Mouse (Mus musculus): ENCODE measurements around the gene Tex9. TPM values are rescaled to one million over a fixed set of nuclear protein-coding genes. Genes with fewer than 3 reads are reported as not detected.

Gene Tex9
- polyA plus RNA-seq, 1 experiment from 2014 or later, result 34.6 TPM

DNA sequence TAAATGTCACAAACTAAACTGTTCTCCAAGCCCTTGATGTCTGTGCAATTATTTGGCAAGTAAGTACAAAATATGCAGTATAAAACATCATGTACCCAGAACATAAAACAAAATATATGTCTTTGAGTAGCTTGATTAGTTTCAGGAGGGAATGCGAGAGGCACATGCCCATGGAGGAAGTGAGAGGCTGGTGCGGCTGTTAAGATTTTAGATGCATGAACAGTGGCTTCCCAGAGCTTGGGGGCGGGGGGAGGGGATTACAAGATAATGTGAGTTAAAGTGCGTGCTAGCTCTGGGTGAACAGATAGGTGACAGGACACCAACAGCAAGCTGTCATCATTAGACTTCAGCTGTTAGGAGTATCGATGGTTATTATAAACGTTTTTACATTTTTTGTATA lies 40.9 kb downstream of the Tex9 start:
- Histone ChIP-seq H3K4me1 (ENCODE audit: control insufficient read depth, insufficient read depth, low read depth, low read length) (no peaks in the 10 kb centered on the region), H3K4me3 (ENCODE audit: low read length) (no peak overlapping the region), H3K9ac (ENCODE audit: low read depth, low read length) (no peak overlapping the region), H3K9me3 (ENCODE audit: control insufficient read depth, low read length) (no peaks in the 10 kb centered on the region), H3K4me2 (ENCODE audit: low read length) (no peak overlapping the region), H3K27ac (ENCODE audit: low read depth, low read length) (no peak overlapping the region), H3K27me3 (replicated peaks; ENCODE audit: control insufficient read depth, insufficient read depth, low read length) (no peaks in the 10 kb centered on the region), H3K36me3 (ENCODE audit: control insufficient read depth, insufficient read depth, low read length) (no peaks in the 10 kb centered on the region)
- WGBS, result 84% methylated on average over 6 of the region's 6 CpGs
- no peak for ATAC-seq

DNA sequence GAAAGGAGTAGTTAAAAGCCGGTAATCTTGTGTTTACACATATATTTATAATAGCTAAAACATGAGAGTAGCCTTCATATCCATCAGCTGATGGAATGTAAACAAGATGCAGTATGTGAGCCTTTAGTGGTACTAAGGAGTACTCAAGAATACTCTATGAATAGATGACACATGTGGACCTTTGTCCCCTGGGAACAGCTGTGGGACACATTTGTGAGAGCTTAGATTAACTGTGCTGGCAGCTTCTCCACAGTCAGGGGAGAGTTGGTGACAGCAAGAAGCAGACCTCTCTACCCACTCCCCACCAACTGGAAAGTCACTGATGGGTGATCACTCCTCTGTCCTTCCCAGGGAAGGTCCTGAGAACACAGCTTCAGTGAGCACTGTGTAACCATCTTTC lies 41.6 kb downstream of the Tex9 start:
- no peaks in the 10 kb centered on the region for H3K36me3 ChIP-seq (ENCODE audit: control insufficient read depth, insufficient read depth, low read length)
- no peaks in the 10 kb centered on the region for H3K9me3 ChIP-seq (ENCODE audit: control insufficient read depth, low read length)
- H3K4me2 ChIP-seq (ENCODE audit: low read length), result no peak overlapping the region
- H3K27me3 ChIP-seq (replicated peaks; ENCODE audit: control insufficient read depth, insufficient read depth, low read length), result no peaks in the 10 kb centered on the region
- ATAC-seq, result no peak
- no peaks in the 10 kb centered on the region for H3K4me1 ChIP-seq (ENCODE audit: control insufficient read depth, insufficient read depth, low read depth, low read length)
- no peak overlapping the region for H3K27ac ChIP-seq (ENCODE audit: low read depth, low read length)
- WGBS, result 93% methylated on average over 1 of the region's 1 CpGs
- no peak overlapping the region for H3K9ac ChIP-seq (ENCODE audit: low read depth, low read length)
- H3K4me3 ChIP-seq (ENCODE audit: low read length), result no peak overlapping the region

DNA sequence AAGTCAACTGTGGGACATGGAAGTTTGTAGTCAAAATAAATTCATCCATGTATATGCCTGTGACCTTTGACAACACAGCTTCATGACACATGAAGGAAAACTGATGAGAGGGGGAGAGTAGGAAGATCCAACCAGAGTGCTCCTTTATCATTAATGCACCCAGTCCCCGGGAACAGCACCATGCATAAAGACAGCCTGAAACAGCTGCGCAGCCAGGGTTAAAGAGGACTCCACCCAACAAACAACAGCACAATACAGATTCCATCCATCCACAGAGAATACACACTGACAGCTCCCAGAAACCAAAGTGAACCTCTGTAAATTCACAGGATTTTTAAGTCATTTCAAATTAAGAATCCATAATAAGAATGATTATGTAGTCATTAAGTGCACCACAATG lies 42.2 kb downstream of the Tex9 start:
- no peaks in the 10 kb centered on the region for H3K4me1 ChIP-seq (ENCODE audit: control insufficient read depth, insufficient read depth, low read depth, low read length)
- no peak overlapping the region for H3K4me2 ChIP-seq (ENCODE audit: low read length)
- WGBS, result 82% methylated on average over 2 of the region's 2 CpGs
- H3K4me3 ChIP-seq (ENCODE audit: low read length), result no peak overlapping the region
- ATAC-seq, result no peak
- no peak overlapping the region for H3K9ac ChIP-seq (ENCODE audit: low read depth, low read length)
- H3K36me3 ChIP-seq (ENCODE audit: control insufficient read depth, insufficient read depth, low read length), result no peaks in the 10 kb centered on the region
- no peaks in the 10 kb centered on the region for H3K27me3 ChIP-seq (replicated peaks; ENCODE audit: control insufficient read depth, insufficient read depth, low read length)
- H3K27ac ChIP-seq (ENCODE audit: low read depth, low read length), result no peak overlapping the region
- no peaks in the 10 kb centered on the region for H3K9me3 ChIP-seq (ENCODE audit: control insufficient read depth, low read length)

DNA sequence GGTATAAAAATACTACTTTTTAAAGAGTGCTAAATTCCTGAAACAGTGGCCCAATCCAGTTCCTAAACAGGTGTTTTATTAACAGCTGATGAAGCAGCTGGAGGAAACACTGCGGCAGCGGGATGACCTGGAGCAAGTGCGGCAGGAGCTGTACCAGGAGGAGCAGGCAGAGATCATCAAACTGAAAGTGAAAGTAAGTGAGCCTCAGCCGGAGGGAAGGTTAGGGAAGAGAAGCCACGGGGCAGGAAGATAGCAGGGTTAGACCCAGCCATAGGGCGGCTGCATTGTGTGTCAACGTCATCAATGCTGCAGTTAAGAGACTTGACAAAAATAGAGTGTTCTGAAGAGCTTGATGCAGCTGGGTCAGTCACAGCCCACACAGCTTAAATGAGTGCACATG lies 42.6 kb downstream of the Tex9 start:
- Histone ChIP-seq H3K27ac (ENCODE audit: low read depth, low read length) (no peak overlapping the region), H3K27me3 (replicated peaks; ENCODE audit: control insufficient read depth, insufficient read depth, low read length) (no peaks in the 10 kb centered on the region), H3K4me1 (ENCODE audit: control insufficient read depth, insufficient read depth, low read depth, low read length) (no peaks in the 10 kb centered on the region), H3K4me3 (ENCODE audit: low read length) (no peak overlapping the region), H3K9me3 (ENCODE audit: control insufficient read depth, low read length) (no peaks in the 10 kb centered on the region), H3K9ac (ENCODE audit: low read depth, low read length) (no peak overlapping the region), H3K4me2 (ENCODE audit: low read length) (no peak overlapping the region), H3K36me3 (ENCODE audit: control insufficient read depth, insufficient read depth, low read length) (no peaks in the 10 kb centered on the region)
- no peak for ATAC-seq
- 92% methylated on average over 7 of the region's 7 CpGs for WGBS

DNA sequence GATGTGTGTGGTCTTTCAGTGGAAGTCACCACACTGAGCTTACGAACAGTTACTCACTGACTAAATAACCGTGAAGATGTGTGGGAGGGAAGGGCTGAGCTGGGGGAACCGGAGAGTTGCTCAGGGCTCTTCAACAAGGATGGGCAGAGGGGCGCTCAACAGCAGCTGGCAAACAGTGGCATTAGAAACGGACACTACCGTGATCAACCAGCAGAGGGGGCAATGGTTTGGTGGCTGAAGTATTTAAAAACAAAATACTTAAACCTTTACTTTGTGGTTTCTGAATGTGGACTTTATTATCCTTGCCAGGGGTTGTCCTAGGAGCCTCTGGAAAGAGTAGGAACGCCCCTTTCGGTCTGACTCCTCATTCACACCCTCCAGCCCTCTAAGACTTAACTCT lies 44.0 kb downstream of the Tex9 start:
- H3K27ac ChIP-seq (ENCODE audit: low read depth, low read length), result no peak overlapping the region
- no peaks in the 10 kb centered on the region for H3K27me3 ChIP-seq (replicated peaks; ENCODE audit: control insufficient read depth, insufficient read depth, low read length)
- no peak overlapping the region for H3K4me3 ChIP-seq (ENCODE audit: low read length)
- WGBS, result 47% methylated on average over 8 of the region's 8 CpGs
- no peaks in the 10 kb centered on the region for H3K9me3 ChIP-seq (ENCODE audit: control insufficient read depth, low read length)
- no peaks in the 10 kb centered on the region for H3K36me3 ChIP-seq (ENCODE audit: control insufficient read depth, insufficient read depth, low read length)
- H3K4me1 ChIP-seq (ENCODE audit: control insufficient read depth, insufficient read depth, low read depth, low read length), result no peaks in the 10 kb centered on the region
- no peak overlapping the region for H3K4me2 ChIP-seq (ENCODE audit: low read length)
- H3K9ac ChIP-seq (ENCODE audit: low read depth, low read length), result no peak overlapping the region
- no peak for ATAC-seq

DNA sequence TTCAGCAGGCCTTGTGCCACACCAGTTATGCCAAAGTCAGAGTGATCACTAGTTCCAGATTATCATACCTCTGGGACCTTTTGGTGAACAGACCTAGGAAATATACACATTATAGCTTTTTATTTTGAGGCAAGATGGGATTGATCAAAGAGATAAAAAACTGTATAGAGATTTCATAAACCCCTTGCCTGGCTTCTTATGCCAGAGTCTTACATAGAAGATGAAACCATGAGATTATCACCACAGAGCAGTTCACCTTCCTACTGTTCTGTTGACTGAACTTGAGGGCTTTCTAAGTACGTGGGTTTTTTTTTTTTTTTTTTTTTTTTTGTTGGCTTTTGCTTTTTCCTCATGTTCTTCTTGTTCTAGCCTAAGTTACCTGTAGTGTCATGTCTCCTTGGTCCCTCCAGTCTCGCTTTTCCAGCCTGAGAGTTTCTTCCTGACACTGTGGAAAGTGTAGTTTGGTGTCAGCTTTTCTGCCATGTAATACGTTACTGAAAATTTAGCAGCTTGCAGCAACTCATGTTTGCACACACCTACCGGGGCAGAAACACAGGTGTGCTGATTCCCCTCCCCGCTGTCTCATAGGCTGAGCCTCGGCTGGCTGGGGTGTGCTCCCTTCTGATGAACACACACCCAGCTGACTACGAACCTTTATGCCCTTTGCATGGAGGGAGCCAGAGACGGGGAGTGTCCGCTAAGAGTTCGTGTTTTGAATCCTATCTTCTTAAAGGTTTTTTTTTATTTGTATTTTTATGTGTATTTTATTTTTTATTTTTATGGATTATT lies 49.9 kb downstream of the Tex9 start:
- WGBS, result 93% methylated on average over 10 of the region's 10 CpGs
- H3K27ac ChIP-seq (ENCODE audit: low read depth, low read length), result no peak overlapping the region
- no peaks in the 10 kb centered on the region for H3K9me3 ChIP-seq (ENCODE audit: control insufficient read depth, low read length)
- H3K4me2 ChIP-seq (ENCODE audit: low read length), result no peak overlapping the region
- H3K4me1 ChIP-seq (ENCODE audit: control insufficient read depth, insufficient read depth, low read depth, low read length), result peaks cover 8% of the 10 kb centered on the region
- H3K36me3 ChIP-seq (ENCODE audit: control insufficient read depth, insufficient read depth, low read length), result no peaks in the 10 kb centered on the region
- H3K9ac ChIP-seq (ENCODE audit: low read depth, low read length), result no peak overlapping the region
- no peaks in the 10 kb centered on the region for H3K27me3 ChIP-seq (replicated peaks; ENCODE audit: control insufficient read depth, insufficient read depth, low read length)
- ATAC-seq, result no peak
- no peak overlapping the region for H3K4me3 ChIP-seq (ENCODE audit: low read length)

DNA sequence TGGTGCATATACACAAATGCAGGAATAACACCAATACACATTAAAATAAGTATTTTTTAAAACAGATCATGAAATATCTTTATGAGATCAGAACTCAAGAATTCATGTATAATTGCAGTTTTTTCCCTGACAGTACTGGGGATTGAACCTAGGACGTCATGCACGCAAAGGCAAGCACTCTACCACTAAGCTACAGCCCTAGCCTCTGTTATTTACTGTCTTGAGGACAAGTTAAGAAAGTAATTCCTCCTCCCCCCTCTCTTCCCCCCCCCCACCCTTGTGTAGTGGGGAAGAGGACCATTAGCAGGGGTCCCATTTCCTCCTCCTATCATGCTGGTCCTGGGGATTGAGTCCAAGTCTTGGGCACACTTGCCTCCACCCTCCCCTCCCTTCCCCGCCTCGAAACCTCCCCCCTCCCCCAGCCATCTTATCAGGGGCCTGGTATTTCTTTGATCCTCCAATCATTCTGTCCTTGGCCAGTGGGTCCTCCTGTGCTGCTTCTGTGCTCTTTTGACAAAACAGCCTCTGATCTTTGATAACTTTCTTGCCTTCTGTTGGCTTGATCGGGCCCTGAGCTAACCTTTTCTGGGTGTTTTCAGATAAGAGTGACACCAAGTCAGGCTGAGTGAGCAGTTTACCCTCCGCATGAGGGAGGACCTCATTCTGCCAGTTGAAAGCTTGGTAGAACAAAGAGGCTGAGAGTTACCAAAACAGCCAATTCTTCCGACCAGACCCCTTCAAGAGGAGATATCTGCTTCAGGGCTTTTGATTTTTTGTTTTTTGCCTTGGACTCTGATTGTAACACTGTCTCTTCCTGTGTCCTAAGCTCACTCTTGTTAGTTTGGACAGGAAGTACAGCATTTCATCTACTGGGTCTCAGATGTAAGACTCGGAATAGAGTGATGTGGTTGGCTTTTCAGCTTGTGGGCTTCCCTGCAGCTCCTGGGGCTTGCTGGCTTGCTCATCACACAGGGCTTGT lies 50.8 kb downstream of the Tex9 start:
- 80% methylated on average over 8 of the region's 8 CpGs for WGBS
- Histone ChIP-seq H3K27me3 (replicated peaks; ENCODE audit: control insufficient read depth, insufficient read depth, low read length) (no peaks in the 10 kb centered on the region), H3K36me3 (ENCODE audit: control insufficient read depth, insufficient read depth, low read length) (no peaks in the 10 kb centered on the region), H3K4me3 (ENCODE audit: low read length) (no peak overlapping the region), H3K4me2 (ENCODE audit: low read length) (no peak overlapping the region), H3K27ac (ENCODE audit: low read depth, low read length) (no peak overlapping the region), H3K9ac (ENCODE audit: low read depth, low read length) (no peak overlapping the region), H3K9me3 (ENCODE audit: control insufficient read depth, low read length) (no peaks in the 10 kb centered on the region), H3K4me1 (ENCODE audit: control insufficient read depth, insufficient read depth, low read depth, low read length) (peaks cover 8% of the 10 kb centered on the region)
- ATAC-seq, result no peak

DNA sequence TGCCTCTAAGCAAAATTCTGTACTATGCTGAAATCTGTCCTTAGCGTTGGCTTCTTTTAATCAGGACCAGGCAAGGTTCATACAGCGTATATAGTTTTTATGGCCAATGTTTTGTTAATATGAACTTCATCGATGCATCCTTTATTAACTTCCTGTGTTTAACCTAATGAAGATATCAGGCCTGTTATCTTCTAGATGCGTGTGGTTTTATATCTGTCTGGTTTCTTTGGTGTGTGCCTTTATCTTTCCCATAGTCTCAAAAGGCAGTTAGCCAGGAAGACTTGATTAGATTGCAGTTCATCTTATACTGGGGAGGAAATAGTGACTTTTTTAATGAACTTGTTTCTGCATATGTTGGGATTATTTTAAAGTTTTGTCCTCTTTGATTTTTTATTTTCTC lies 51.7 kb downstream of the Tex9 start:
- H3K36me3 ChIP-seq (ENCODE audit: control insufficient read depth, insufficient read depth, low read length), result no peaks in the 10 kb centered on the region
- no peaks in the 10 kb centered on the region for H3K27me3 ChIP-seq (replicated peaks; ENCODE audit: control insufficient read depth, insufficient read depth, low read length)
- 98% methylated on average over 4 of the region's 4 CpGs for WGBS
- H3K4me3 ChIP-seq (ENCODE audit: low read length), result no peak overlapping the region
- no peak for ATAC-seq
- no peak overlapping the region for H3K27ac ChIP-seq (ENCODE audit: low read depth, low read length)
- no peak overlapping the region for H3K9ac ChIP-seq (ENCODE audit: low read depth, low read length)
- H3K4me2 ChIP-seq (ENCODE audit: low read length), result no peak overlapping the region
- H3K9me3 ChIP-seq (ENCODE audit: control insufficient read depth, low read length), result no peaks in the 10 kb centered on the region
- peaks cover 8% of the 10 kb centered on the region for H3K4me1 ChIP-seq (ENCODE audit: control insufficient read depth, insufficient read depth, low read depth, low read length)

DNA sequence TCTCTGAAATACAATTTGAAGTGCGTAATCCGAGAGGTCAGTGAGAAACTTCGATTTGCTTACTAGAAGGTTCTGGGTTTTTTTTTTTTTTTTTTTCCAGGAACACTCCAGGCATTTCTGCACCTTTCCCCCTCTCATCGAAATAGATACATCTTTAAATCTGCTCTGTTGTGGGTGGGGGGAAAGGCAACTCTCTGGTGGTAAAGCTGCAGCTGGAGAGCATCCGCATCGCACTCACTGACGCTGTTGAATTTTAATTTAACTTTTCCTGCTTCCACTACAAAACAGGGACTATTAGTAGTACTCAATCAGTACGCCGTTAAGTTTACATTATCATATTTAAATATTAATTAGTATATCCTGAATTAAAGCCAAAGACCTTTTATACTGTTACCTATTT lies 53.3 kb downstream of the Tex9 start:
- Histone ChIP-seq H3K27me3 (replicated peaks; ENCODE audit: control insufficient read depth, insufficient read depth, low read length) (no peaks in the 10 kb centered on the region), H3K27ac (ENCODE audit: low read depth, low read length) (no peak overlapping the region), H3K4me3 (ENCODE audit: low read length) (peak overlapping the region; percentile 69), H3K4me1 (ENCODE audit: control insufficient read depth, insufficient read depth, low read depth, low read length) (peaks cover 8% of the 10 kb centered on the region), H3K9me3 (ENCODE audit: control insufficient read depth, low read length) (no peaks in the 10 kb centered on the region), H3K4me2 (ENCODE audit: low read length) (peak overlapping the region; percentile 99), H3K36me3 (ENCODE audit: control insufficient read depth, insufficient read depth, low read length) (no peaks in the 10 kb centered on the region), H3K9ac (ENCODE audit: low read depth, low read length) (peak overlapping the region; percentile 69)
- WGBS, result under 1% methylated on average over 9 of the region's 9 CpGs
- no peak for ATAC-seq

Data from hindbrain, embryonic 16.5 days (tissue).